Mouse (Mus musculus) heart, adult 9 months (tissue): Measurements from ENCODE around the gene Plcd3.

Experiments
- DNase-seq, 2 experiments: peaks; one replicate each; pipeline ENCODE4 v3.0.0; 2022; ENCODE audit warnings: low spot score in 2 of 2

Gene Plcd3

DNA sequence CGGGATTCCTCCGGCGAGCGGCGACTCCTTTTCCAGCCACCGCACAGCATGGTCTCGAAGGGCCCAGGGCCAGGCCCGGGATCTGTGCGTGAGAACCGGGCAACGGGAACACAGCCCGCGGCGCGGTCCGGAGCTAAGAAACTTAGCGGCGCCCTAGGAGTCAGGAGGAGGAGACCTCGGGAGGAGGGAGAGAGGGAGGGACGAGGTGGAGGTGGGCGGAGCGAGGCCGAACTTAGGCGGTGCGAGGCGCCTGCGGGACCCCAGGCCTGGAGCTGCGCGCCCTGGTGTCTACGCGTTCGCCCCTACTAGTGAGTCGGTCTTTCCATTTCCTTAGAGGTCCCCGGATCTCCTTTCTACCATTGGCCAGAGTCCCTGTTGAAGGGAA lies at the start of gene Plcd3, which contains the start of gene Acbd4:
Gene Plcd3, minus strand, starts transcription at position 178 of the 385 bp plus-strand sequence.
Gene Acbd4, plus strand, starts transcription at position 202 of the 385 bp plus-strand sequence.
- peak; percentile 90 for DNase-seq

- no peak for DNase-seq
These were observed 48.3 kb upstream of the Plcd3 start for GRCm38 (mm10) chr11:103149771-103150170.

- no peak for DNase-seq
These were observed 46.3 kb upstream of the Plcd3 start for GRCm38 (mm10) chr11:103147766-103148165.

DNA sequence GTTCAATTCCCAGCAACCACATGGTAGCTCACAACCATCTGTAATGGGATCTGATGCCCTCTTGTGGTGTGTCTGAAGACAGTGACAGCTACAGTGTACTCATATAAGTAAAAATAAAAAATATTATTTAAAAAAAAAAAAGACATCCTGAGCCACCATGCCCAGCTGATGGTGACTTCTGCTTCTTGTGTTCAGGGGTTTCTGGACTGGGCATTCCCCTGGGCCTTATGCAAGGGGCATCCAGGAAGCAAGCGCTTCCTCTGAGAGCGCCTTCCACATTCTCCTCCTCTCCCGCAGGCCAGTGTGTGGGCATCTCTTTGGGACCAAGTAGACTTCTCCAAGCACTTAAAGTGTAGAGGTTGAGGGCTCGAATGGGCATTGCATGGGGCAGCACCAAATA lies 44.9 kb upstream of the Plcd3 start:
- DNase-seq = no peak

DNA sequence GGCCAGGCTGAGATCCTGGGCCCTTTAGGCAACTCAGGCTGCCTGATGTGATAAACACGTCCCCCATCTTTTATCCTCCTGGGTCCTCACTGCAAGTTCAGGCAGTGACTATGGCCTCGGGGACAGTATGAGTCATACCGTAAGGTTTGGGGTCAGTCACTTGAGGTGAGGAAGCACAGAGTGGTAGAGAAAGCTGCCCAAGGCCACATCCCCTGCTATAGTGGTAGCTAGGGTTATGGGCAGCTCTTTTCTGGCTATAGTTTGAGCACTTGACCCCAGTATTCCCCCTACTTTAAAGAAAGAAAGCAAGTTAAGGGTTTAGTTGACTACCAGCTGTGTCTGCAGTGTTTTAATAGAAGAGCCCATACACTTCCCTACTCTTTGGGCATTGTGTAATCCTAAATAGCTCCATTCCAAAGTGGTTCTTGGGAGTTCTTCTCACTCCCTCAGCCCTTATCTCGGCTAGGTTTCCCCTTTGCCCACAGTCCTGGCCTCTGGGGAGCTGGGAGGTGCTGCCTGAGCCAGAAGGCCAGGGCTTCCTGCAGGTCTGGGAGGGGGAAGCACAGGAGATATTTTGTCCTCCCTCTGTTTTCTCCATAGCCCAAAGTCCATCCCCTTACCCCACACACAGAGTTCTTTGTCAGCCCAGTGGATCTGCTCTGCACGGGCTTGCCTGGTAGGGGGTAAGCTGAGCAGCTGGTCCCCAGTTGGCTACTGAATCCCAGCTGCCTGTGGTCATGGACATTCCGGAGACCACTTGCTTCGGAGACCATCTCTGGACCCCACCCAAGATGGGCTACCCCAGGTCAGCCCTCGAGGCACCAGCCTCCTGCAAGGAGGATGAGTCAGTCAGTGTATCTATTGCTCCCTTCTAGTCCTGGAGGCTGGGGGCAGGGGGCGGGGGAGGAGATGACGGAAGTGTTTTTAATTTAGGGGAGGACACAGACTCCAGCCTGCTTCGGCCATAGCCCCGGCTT lies 43.1 kb upstream of the Plcd3 start:
- DNase-seq = no peak

GRCm38 (mm10) chr11:103142441-103143182 lies 41.2 kb upstream of the Plcd3 start:
- peak in 1 of 2 experiments; percentile 59 for DNase-seq

GRCm38 (mm10) chr11:103141944-103142255 lies 40.4 kb upstream of the Plcd3 start:
- no peak for DNase-seq

DNA sequence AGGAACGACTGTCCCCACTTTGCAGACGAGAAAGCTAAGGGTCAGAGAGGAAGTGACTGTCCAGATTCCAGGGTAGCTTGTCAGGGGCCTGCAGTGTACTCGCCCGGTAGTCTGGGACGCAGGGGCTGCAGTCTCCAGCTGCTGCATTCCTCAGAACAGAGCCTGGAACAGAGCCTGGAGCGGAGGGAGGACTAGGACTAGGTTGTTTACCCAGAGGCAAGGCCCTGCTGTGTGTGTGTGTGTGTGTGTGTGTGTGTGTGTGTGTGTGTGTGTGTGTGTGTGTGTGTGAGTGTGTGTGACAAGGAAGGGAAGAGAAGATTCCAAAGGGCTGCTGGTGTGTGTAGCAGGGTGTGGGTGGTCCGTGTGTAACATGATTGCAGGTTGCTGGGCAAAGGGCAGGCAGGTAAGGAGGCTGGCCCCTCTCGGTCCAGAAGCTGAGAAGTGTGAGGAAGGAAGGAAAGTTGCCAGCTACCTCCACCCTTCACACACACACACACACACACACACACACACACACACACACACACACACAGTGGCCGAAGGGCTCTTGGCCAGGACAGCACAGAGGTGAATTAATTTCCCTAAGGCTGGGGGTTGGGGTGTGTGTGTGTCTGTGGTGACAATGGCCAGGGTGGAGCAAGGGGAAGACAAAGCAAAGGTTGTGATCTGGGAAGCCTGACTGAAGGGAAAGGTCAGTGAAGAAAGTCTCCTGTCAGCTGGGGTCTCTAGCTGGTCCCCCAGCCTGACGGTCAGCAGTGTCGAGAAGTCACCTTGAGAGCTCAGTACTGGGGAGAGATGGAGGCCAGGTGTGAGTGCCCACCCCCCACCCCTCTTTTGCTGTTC lies 39.9 kb upstream of the Plcd3 start:
- peak; percentile 74 to 75 for DNase-seq

DNA sequence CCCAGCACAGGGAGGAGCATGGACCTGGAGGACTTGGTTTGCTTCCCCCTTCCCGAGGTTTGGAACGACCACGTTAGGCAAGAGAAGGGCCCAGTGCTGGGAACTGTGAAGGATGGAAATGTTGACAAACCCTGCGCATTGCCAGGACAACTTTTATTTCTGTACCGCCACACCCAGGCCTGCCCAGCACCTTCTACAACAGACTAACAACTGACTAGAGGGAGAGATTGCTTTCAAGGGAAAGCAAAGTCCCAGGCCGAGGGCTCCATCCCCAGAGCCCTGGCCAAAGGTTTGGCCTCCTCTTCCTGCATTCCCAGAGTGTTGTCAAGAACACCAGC lies 39.3 kb upstream of the Plcd3 start:
- DNase-seq = no peak

- DNase-seq = no peak
These were observed 38.7 kb upstream of the Plcd3 start for GRCm38 (mm10) chr11:103139951-103140762.

GRCm38 (mm10) chr11:103136039-103136577 lies 34.6 kb upstream of the Plcd3 start:
- DNase-seq = no peak

DNA sequence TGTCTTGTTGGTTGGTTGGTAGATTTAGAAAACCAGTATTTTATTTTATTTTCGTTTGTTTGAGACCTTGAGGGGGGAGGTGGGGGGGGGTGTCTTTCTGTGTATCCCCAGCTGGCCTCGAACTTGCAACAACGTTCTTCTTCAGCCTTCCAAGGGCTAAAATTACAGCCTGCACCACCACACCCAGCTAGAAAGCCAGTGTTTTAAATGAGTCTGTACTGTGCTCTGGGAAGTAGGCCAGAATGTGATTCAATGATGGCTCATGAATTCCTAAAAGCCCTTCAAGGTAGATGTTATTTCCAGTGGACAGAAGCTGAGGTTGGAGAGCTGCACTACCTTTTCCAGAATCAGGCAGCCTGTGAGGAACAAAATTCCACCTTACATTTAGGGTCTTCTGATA lies 32.8 kb upstream of the Plcd3 start:
- no peak for DNase-seq

- DNase-seq = no peak
These were observed 32.2 kb upstream of the Plcd3 start for GRCm38 (mm10) chr11:103133456-103134185.

DNA sequence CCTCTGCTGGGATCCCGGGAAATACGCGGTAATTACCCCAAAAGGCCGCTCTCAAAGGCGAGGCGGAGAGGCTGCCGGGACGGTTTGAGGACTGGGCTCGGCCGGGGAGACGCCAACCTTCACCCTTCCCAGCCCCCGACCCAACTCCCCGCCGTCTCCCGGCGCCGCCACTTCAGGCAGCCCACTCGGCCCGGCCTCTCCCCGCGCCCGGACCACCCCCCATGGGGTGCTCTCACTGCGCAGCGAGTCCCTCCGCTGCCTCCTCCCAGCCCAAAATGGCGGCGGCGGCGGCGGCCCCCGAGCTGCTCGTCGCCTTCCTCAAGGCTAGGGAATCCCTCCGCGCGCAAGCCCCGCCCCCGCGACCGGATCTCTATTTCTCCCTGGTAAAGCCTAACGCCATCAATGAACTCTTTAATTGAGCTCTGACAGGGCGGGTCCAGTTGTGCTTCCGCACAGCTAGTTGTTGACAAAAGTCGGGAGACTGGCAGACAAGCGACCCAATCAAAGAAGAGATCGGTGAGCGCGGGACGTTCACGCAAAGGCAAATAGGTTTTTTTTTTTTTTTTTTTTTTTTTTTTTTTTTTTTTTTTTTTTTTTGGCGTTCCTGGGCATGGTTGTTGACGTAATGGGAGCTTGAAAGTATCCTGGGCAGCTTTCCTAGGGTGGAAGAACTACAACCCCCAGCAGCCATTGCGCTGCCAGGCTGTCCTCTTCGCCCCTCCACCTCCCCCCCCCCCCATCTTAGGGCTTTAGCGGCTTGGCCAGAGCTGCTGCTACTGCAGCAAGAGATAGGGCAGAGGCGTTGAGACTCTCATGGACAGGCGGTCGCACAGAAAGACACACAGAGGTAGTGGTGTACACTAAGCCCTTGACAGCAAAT lies 31.4 kb upstream of the Plcd3 start:
- DNase-seq = peak; percentile 100

DNA sequence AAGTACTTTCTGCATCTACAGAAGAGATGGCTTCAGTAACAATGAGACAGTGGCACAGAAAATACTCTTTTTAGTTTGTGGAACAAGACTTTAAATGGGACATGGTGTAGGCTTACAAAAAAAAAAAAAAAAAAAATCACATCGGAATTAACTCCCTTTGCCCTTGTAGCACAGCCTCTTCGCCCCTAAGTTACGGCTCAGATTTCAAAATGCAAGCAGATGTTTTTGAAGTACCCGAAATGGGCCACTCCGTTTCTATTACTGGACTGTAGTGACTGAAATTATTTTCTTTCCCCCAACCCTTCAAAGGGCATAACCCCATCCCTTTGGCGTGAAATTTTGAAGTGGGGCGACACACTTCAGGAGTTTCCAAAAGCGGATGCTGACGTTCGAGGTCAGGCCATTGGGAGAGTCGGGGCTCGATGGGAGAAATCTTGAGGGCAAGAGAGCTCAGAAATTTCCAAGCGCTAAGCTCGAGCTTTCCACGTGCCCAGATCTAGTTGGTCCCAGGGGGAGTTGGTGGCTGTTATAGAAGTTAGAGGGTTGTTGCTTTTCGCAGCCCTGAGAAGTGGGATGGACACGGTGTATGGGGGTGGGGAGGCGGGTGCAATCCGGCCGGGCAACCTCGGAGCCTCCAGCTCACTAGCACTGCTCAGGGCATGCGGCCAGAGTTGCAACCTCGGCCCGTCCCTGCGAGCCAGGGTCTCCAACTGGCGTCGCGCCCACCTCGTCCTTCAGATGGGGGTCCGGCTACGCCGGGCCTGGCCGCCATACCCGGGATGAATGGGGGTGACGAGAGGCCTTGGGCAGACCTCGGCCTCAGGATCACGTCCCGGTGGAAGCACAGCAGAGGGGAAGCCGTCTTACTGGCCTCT lies 30.5 kb upstream of the Plcd3 start, which contains the start of gene Hexim2:
Gene Hexim2, plus strand, starts transcription at position 729 of the 875 bp plus-strand sequence.
- peak; percentile 68 to 79 for DNase-seq

DNA sequence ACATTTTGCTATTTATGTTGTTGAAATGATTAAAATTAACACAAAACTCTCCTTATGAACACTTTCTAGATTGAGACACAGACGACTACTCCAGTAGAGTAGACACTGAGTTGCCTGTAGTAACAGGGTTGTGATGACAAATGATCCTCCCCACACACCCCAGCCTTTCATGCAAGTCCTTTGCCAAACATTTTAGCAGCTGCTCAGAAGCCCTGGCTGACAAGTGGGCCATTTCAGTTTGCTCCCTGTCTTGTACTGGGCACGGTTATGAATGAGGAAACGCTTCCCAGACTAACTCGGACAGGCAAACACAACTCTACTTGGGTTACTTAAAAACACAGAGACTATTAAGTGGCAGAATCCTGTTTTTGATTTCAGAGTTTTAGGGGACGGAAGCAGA lies 18.9 kb upstream of the Plcd3 start:
- no peak for DNase-seq

DNA sequence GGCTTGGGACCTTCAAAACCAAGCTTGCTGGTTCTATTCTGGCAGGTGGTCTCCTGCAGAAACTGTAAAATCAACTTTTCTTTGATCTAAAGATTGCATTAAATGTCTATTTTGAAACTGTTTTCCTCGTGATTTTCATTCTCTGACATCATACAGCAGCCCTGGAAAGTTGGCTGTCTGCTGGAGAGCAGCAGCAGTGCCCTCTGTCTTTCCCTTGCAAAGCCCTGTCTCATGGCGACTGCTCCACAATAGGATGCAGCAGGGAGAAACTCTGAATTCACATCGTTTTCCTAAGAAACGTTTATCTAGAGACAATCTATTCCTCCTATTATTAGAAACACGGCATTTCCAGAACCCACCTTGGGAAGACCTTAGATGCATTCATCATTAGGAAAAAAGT lies 18.2 kb upstream of the Plcd3 start:
- no peak for DNase-seq

DNA sequence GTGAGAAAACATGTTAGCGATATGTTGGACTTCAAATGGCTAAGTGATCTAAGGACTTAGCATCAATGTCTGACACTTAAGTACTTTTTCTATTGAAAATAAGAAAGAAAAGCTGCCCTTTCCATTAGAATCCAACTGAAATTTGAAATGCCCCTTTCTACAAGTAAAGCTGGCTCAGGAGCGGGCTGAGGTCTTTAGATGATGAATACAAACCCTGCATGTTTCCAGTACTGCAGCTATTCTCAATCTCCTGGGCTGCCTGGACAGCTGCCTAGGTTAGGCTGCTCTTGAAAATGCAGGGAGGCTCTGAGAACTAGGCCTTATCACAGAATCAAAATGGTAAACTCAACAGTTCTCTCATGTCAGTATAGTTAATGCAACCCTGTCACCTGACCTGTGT lies 17.4 kb upstream of the Plcd3 start:
- no peak for DNase-seq
